Mouse (Mus musculus) midbrain, embryonic 15.5 days (tissue): Measurements from ENCODE around the gene Ctnnbip1. TPM values are rescaled to one million over a fixed set of nuclear protein-coding genes. Genes with fewer than 3 reads are reported as not detected.
A peak's percentile ranks its signal among the peaks of the same experiment; 100 is the strongest.
"Not testable (repeated sequence)": the region's sequence is repeated elsewhere in the genome, so short reads cannot be mapped to it uniquely, and the experiment has no call there.

Source experiments
- ATAC-seq: fragments of 200-750 bp; cut with Nextera tagmentation; replicated peaks from 2 replicates; pipeline ENCODE4 v1.8.0; 2017; ENCODE audit warnings: moderate TSS enrichment
- H3K27ac ChIP-seq: fragments of 300-500 bp; sonication (generic); 2 replicates; pipeline ENCODE4 v1.5.1; 2015; ENCODE audit warnings: mild to moderate bottlenecking, inconsistent platforms
- H3K27me3 ChIP-seq: fragments of 300-500 bp; sonication (generic); replicated peaks from 2 replicates; pipeline ENCODE4 v1.6.1; 2015; ENCODE audit warnings: inconsistent platforms
- H3K36me3 ChIP-seq: fragments of 300-500 bp; sonication (generic); replicated peaks from 2 replicates; pipeline ENCODE4 v1.6.1; 2015; ENCODE audit warnings: inconsistent platforms
- H3K4me1 ChIP-seq: fragments of 300-500 bp; sonication (generic); 2 replicates; pipeline ENCODE4 v1.6.1; 2015; ENCODE audit warnings: inconsistent platforms
- H3K4me2 ChIP-seq: fragments of 300-500 bp; sonication (generic); 2 replicates; pipeline ENCODE4 v1.6.1; 2015; ENCODE audit warnings: inconsistent platforms, mild to moderate bottlenecking, moderate library complexity
- H3K4me3 ChIP-seq: fragments of 300-500 bp; sonication (generic); 2 replicates; pipeline ENCODE4 v1.5.1; 2015; ENCODE audit warnings: mild to moderate bottlenecking, inconsistent platforms
- H3K9ac ChIP-seq: fragments of 300-500 bp; sonication (generic); 2 replicates; pipeline ENCODE4 v1.6.1; 2015; ENCODE audit warnings: mild to moderate bottlenecking, inconsistent platforms
- H3K9me3 ChIP-seq: fragments of 300-500 bp; sonication (generic); 2 replicates; pipeline ENCODE4 v1.6.1; 2016; ENCODE audit warnings: inconsistent platforms
- WGBS: fragments of 180-500 bp; shearing (Covaris S2); methylation state at CpG from one replicate; pipeline ENCODE4 v1.1.7; 2015; ENCODE audit warnings: mixed read lengths; 5-methylcytosine and 5-hydroxymethylcytosine counted together
- polyA plus RNA-seq: library from polyadenylated mRNA; unstranded; fragments of >200 nt; fragmentation: Nextera tagmentation; extraction: Ambion mirVana; gene quantifications from 2 replicates; pipeline ENCODE4 v1.2.1, GENCODE M21; 2015

The Ctnnbip1 gene
- polyA plus RNA-seq, 1 experiment from 2014 or later = 99.5 TPM

DNA sequence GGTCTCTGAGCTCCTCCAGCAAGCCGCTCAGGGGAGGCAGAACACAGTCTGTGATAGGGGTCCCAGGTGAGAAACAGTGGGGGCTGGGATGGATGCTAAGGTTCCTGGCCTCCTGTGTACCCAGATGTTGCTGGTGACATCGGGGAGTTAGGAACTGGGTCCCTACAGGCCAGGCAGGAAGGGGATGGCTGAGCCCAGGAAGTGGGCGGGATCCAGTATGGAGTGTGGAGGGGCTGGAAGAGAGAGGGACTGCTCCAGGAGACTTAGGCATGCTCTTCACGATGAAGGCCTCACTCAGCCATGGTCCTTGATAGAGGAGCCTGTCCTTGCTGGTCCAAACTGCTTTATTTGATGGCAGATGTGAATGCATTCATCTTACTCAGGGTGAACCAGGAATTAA, 82.1 kb downstream of the Ctnnbip1 start:
- 86% methylated on average over 4 of the region's 4 CpGs for WGBS
- H3K4me3 ChIP-seq = no peak overlapping the region
- no peaks in the 10 kb centered on the region for H3K36me3 ChIP-seq
- H3K27me3 ChIP-seq = no peaks in the 10 kb centered on the region
- H3K9ac ChIP-seq = no peak overlapping the region
- ATAC-seq = no peak
- peaks cover 16% of the 10 kb centered on the region for H3K4me1 ChIP-seq
- H3K4me2 ChIP-seq = no peak overlapping the region
- H3K9me3 ChIP-seq = no peaks in the 10 kb centered on the region
- H3K27ac ChIP-seq = no peak overlapping the region

DNA sequence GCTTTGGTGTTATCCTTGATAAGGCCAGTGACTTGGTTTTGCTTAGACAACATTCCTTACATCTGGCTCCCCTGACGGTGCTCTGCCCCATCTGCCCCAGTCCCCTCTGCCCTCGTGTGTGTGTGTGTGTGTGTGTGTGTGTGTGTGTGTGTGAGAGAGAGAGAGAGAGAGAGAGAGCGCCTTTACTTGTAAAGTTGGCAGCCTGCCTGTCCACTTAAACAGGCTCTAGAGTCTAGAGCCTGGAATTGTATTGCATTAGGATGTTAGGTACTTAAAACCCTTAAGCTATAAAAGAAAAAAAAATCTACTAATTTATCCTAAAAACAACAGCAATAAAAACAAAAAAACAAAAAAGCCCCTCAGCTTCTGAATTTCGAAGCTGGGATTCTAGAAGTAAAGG, 83.4 kb downstream of the Ctnnbip1 start:
- Histone ChIP-seq H3K4me2 (no peak overlapping the region), H3K27ac (no peak overlapping the region), H3K27me3 (no peaks in the 10 kb centered on the region), H3K36me3 (no peaks in the 10 kb centered on the region), H3K9ac (no peak overlapping the region), H3K4me3 (no peak overlapping the region), H3K9me3 (no peaks in the 10 kb centered on the region), H3K4me1 (peaks cover 20% of the 10 kb centered on the region)
- WGBS = 45% methylated on average over 4 of the region's 4 CpGs
- ATAC-seq = no peak

DNA sequence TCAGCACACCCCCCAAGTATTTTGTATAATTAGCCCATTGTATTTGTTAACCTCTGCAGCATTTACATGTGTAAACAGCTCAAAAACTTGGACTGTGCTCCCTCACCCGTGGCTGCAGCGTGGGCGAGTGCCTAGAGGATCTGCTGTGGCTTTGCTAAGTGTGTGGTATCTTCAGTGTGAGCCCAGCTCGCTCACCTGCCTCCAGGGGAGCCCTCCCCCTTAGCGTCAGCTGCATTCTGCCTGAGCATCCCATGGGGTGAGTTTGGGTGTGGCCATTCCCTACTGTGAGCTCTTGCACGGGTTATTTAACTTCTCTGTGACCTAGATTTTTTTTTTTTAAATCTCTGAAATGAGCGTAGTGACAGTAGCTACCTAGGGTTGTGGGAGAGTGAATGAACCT, 84.2 kb downstream of the Ctnnbip1 start:
- no peak overlapping the region for H3K4me3 ChIP-seq
- H3K9me3 ChIP-seq = no peaks in the 10 kb centered on the region
- H3K27me3 ChIP-seq = no peaks in the 10 kb centered on the region
- H3K9ac ChIP-seq = no peak overlapping the region
- no peak for ATAC-seq
- H3K4me2 ChIP-seq = no peak overlapping the region
- H3K27ac ChIP-seq = no peak overlapping the region
- peaks cover 28% of the 10 kb centered on the region for H3K4me1 ChIP-seq
- WGBS = 46% methylated on average over 7 of the region's 7 CpGs
- no peaks in the 10 kb centered on the region for H3K36me3 ChIP-seq

DNA sequence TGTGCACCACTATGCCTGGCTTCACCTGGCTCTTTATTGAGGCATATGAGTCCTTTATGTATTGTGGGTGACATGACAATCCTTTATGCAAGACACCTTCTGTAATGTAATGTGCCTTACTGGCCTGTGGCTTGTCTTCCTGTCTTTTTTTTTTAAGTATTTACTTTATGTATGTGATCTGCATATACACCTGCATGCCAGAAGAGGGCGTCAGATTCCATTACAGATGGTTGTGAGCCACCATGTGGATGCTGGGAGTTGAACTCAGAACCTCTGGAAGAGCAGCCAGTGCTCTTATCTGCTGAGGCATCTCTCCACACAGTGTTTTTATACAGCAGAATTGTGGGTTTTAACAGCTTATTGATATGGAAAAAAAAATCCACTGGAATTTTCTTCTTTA, 85.8 kb downstream of the Ctnnbip1 start:
- no peak overlapping the region for H3K27ac ChIP-seq
- H3K36me3 ChIP-seq = no peaks in the 10 kb centered on the region
- no peak overlapping the region for H3K9ac ChIP-seq
- no peaks in the 10 kb centered on the region for H3K9me3 ChIP-seq
- no peak overlapping the region for H3K4me2 ChIP-seq
- no peaks in the 10 kb centered on the region for H3K27me3 ChIP-seq
- H3K4me1 ChIP-seq = peaks cover 34% of the 10 kb centered on the region
- WGBS = 68% methylated on average over 1 of the region's 1 CpGs
- no peak for ATAC-seq
- no peak overlapping the region for H3K4me3 ChIP-seq

DNA sequence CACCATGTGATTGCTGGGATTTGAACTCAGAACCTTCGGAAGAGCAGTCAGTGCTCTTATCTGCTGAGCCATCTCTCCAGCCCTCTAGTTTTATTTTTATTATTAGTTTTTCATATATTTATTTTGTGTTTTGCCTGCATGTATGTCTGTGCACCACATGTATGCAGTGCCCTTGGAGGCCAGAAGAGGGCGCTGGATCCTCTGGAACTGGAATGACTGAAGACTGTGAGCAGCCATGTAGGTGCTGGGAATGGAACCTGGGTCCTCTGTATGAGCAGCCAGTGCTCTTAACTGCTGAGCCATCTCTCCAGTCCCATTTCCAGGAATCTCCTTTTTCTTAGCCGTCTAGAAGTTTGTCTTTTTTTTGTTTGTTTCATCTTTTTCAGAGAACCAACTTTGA, 86.5 kb downstream of the Ctnnbip1 start:
- no peak overlapping the region for H3K4me3 ChIP-seq
- 83% methylated on average over 3 of the region's 3 CpGs for WGBS
- no peaks in the 10 kb centered on the region for H3K9me3 ChIP-seq
- H3K36me3 ChIP-seq = no peaks in the 10 kb centered on the region
- H3K9ac ChIP-seq = no peak overlapping the region
- ATAC-seq = no peak
- no peaks in the 10 kb centered on the region for H3K27me3 ChIP-seq
- H3K4me1 ChIP-seq = peaks cover 38% of the 10 kb centered on the region
- no peak overlapping the region for H3K4me2 ChIP-seq
- H3K27ac ChIP-seq = no peak overlapping the region

GRCm38 (mm10) chr4:149606056-149606455, 88.0 kb downstream of the Ctnnbip1 start:
- H3K36me3 ChIP-seq = no peaks in the 10 kb centered on the region
- no peak overlapping the region for H3K9ac ChIP-seq
- 56% methylated on average over 18 of the region's 18 CpGs for WGBS
- H3K27me3 ChIP-seq = no peaks in the 10 kb centered on the region
- H3K27ac ChIP-seq = no peak overlapping the region
- no peak overlapping the region for H3K4me2 ChIP-seq
- H3K4me1 ChIP-seq = peaks cover 35% of the 10 kb centered on the region
- H3K9me3 ChIP-seq = no peaks in the 10 kb centered on the region
- ATAC-seq = no peak
- H3K4me3 ChIP-seq = no peak overlapping the region

- Histone ChIP-seq H3K4me1 (peaks cover 33% of the 10 kb centered on the region), H3K9me3 (no peaks in the 10 kb centered on the region), H3K9ac (no peak overlapping the region), H3K27me3 (no peaks in the 10 kb centered on the region), H3K4me3 (no peak overlapping the region), H3K27ac (peak overlapping the region; percentile 20; the same call in 1 of the 2 replicates), H3K36me3 (no peaks in the 10 kb centered on the region), H3K4me2 (no peak overlapping the region)
- 33% methylated on average over 15 of the region's 15 CpGs for WGBS
- no peak for ATAC-seq
Observed at GRCm38 (mm10) chr4:149606766-149607358, 88.8 kb downstream of the Ctnnbip1 start.

- 59% methylated on average over 20 of the region's 20 CpGs for WGBS
- Histone ChIP-seq H3K36me3 (no peaks in the 10 kb centered on the region), H3K9me3 (no peaks in the 10 kb centered on the region), H3K27me3 (no peaks in the 10 kb centered on the region), H3K4me2 (no peak overlapping the region), H3K9ac (no peak overlapping the region), H3K27ac (no peak overlapping the region), H3K4me1 (peaks cover 33% of the 10 kb centered on the region), H3K4me3 (no peak overlapping the region)
- ATAC-seq = peak; percentile 46; the same call in 1 of the 2 replicates
Observed at GRCm38 (mm10) chr4:149607591-149608308, 89.7 kb downstream of the Ctnnbip1 start.

DNA sequence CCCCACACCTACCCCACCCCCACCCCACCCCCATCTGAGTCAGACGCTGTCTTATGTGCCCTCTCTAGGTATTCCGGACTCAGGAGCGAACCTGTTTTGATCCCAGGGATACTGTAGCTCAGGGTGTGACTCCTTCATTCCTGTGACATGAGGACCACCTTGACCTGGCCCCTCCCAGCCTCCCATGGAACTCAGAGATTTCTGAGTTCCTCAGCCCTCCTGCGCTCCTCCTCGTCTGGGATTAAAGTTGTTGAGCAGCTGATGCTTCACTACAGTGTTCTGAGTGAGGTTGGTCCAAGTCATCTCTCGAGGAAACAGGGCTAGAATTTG, 90.2 kb downstream of the Ctnnbip1 start:
- no peak overlapping the region for H3K4me2 ChIP-seq
- ATAC-seq = no peak
- H3K4me3 ChIP-seq = no peak overlapping the region
- H3K4me1 ChIP-seq = peaks cover 33% of the 10 kb centered on the region
- no peaks in the 10 kb centered on the region for H3K9me3 ChIP-seq
- no peak overlapping the region for H3K27ac ChIP-seq
- WGBS = 87% methylated on average over 6 of the region's 6 CpGs
- H3K36me3 ChIP-seq = no peaks in the 10 kb centered on the region
- no peak overlapping the region for H3K9ac ChIP-seq
- no peaks in the 10 kb centered on the region for H3K27me3 ChIP-seq

- Histone ChIP-seq H3K36me3 (no peaks in the 10 kb centered on the region), H3K9ac (no peak overlapping the region), H3K27ac (no peak overlapping the region), H3K27me3 (no peaks in the 10 kb centered on the region), H3K4me2 (no peak overlapping the region), H3K9me3 (no peaks in the 10 kb centered on the region), H3K4me1 (peaks cover 33% of the 10 kb centered on the region), H3K4me3 (no peak overlapping the region)
- no peak for ATAC-seq
- WGBS = 58% methylated on average over 8 of the region's 8 CpGs
Observed at GRCm38 (mm10) chr4:149609256-149610025, 91.4 kb downstream of the Ctnnbip1 start.

- Histone ChIP-seq H3K9ac (no peak overlapping the region), H3K4me3 (no peak overlapping the region), H3K36me3 (peaks cover 5% of the 10 kb centered on the region; the same call in 1 of the 2 replicates), H3K27me3 (no peaks in the 10 kb centered on the region), H3K4me1 (peaks cover 23% of the 10 kb centered on the region), H3K27ac (no peak overlapping the region), H3K4me2 (no peak overlapping the region), H3K9me3 (no peaks in the 10 kb centered on the region)
- WGBS = 47% methylated on average over 10 of the region's 10 CpGs
- no peak for ATAC-seq
Observed at GRCm38 (mm10) chr4:149611376-149612044, 93.5 kb downstream of the Ctnnbip1 start.

- not testable (repeated sequence) for H3K27ac ChIP-seq, H3K36me3 ChIP-seq, H3K9ac ChIP-seq, H3K4me1 ChIP-seq, ATAC-seq, H3K27me3 ChIP-seq, H3K9me3 ChIP-seq, H3K4me2 ChIP-seq, H3K4me3 ChIP-seq
- WGBS = 75% methylated on average over 6 of the region's 6 CpGs
Observed at GRCm38 (mm10) chr4:149613497-149613896, 95.5 kb downstream of the Ctnnbip1 start.
